Mouse (Mus musculus): ENCODE results near the gene Scimp.
"Not testable (repeated sequence)": the region's sequence is repeated elsewhere in the genome, so short reads cannot be mapped to it uniquely, and the experiment has no call there.

The Scimp gene

DNA sequence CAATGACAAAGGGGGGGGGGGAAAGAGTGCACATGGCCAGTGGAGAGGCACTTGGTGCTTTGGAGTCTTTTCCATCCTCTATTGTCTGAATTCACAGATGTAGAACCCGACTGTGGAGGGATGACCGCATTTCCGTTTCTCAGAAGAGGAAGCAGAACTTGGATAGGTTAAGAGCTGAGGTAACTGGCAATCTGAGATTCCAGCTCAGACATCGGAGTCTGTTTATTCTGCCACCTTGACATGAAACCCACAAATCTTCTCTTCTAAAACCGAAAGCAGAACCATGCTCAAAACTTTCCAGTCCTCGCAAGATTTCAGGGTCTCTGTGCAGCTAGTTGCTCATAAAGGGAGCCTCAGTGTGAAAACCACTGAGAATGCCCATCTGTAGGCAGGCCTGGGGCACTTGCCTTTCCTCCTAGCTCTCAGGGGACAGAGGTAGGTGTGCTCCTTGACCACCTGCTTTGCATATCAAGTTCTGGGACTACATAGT is 8.6 kb downstream of the Scimp start:
- Histone ChIP-seq H3K27me3 (ENCODE audit: control insufficient read depth, insufficient read depth, low read length, poor library complexity, severe bottlenecking) (no peaks in the 10 kb centered on the region), H3K36me3 (ENCODE audit: control insufficient read depth, insufficient read depth, low read length, poor library complexity, severe bottlenecking) (no peaks in the 10 kb centered on the region)
- peak; percentile 86 for DNase-seq (ENCODE audit: low read depth, low spot score)

DNA sequence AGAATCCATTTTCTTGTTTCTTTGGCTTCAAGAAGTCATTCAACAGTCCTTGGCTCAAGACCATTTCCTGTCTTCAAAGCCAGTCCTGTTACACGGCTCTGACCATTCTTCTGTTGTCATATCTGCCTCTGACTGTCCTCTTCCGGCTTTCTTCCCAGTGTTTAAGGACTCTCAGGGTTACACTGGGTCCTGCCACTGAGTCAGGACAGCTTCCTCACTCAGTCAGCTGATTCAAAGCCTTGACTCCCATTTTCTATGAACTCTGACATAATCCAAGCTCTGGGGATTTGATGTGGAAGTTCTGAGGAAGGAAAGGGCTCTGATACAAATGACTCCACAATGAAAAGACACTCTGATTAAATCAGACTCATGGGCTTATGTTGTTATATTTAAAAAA is 9.5 kb downstream of the Scimp start:
- DNase-seq (ENCODE audit: low read depth, low spot score): no peak
- H3K36me3 ChIP-seq (ENCODE audit: control insufficient read depth, insufficient read depth, low read length, poor library complexity, severe bottlenecking): no peaks in the 10 kb centered on the region
- no peaks in the 10 kb centered on the region for H3K27me3 ChIP-seq (ENCODE audit: control insufficient read depth, insufficient read depth, low read length, poor library complexity, severe bottlenecking)

DNA sequence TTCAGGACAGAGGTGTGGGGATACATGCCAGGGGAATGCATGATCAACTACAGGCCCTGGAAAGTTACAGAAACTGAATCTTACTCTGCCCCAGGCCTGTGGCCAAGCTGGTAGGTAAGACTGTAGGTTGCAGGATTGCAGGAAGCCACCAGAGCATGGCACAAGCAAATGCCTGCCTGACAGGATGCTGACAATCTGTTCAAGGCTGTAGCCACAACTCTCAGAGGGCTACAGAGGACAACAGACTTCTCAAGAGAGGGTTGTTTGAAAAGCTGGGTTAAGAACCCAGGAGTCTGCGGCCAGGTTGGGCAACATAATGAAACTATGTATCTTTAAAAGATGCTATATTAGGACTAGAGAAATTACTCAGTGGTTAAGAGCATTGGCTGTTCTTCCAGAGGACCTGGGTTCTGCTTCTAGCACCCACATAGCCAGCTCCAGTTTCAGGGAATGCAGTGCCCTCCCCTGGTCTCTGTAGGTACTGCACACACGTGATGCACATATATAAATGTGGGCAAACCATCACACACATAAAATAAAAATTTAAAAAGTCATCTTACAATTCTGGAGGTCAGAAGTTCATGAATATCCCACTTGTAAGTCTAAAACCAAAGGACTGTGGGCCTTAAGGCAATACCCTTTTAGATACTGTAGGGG is 10.1 kb downstream of the Scimp start:
- no peaks in the 10 kb centered on the region for H3K36me3 ChIP-seq (ENCODE audit: control insufficient read depth, insufficient read depth, low read length, poor library complexity, severe bottlenecking)
- peak; percentile 51 for DNase-seq (ENCODE audit: low read depth, low spot score)
- H3K27me3 ChIP-seq (ENCODE audit: control insufficient read depth, insufficient read depth, low read length, poor library complexity, severe bottlenecking): no peaks in the 10 kb centered on the region

DNA sequence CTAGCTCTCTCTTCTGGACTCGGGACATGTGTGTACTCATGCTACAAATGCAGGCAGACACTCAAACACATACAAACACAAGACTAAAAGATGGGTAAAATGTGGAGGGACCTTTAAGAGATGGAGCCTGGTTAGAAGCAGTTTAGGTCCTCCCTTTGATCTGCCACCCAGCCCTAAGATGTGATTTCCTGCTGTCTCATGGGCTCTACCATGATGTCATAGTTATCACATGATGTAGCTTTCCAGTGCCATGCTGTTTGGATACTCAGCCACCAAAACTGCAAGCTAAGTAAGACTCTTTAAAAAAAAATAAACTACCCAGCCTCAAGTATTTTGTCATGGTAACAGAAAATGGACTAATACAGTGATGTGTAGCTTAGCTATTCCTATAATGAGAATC is 20.0 kb downstream of the Scimp start:
- Histone ChIP-seq H3K27me3 (ENCODE audit: control insufficient read depth, insufficient read depth, low read length, poor library complexity, severe bottlenecking) (no peaks in the 10 kb centered on the region), H3K36me3 (ENCODE audit: control insufficient read depth, insufficient read depth, low read length, poor library complexity, severe bottlenecking) (peaks cover 4% of the 10 kb centered on the region; the same call in 1 of the 2 replicates)
- DNase-seq (ENCODE audit: low read depth, low spot score): peak; percentile 70

DNA sequence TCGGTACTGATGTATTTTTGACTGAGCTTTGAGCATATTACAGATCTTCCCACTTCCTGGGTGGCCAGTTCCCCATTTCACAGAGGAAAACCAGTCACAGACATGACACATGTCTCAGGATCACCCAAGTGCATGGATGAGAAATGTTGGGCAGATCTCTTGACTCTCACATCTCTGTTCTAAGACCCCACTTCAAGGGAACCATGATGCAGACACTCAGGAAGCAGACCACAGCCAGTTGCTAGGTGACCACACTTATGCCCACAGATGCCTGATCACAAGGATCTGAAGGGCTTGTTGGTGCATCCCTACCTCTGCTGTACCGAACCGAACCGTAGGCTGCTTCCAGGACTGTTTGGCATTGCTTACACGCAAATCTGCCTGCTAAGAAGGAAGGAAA is 20.7 kb downstream of the Scimp start:
- DNase-seq (ENCODE audit: low read depth, low spot score): no peak
- H3K36me3 ChIP-seq (ENCODE audit: control insufficient read depth, insufficient read depth, low read length, poor library complexity, severe bottlenecking): peaks cover 1% of the 10 kb centered on the region; the same call in 1 of the 2 replicates
- H3K27me3 ChIP-seq (ENCODE audit: control insufficient read depth, insufficient read depth, low read length, poor library complexity, severe bottlenecking): no peaks in the 10 kb centered on the region

DNA sequence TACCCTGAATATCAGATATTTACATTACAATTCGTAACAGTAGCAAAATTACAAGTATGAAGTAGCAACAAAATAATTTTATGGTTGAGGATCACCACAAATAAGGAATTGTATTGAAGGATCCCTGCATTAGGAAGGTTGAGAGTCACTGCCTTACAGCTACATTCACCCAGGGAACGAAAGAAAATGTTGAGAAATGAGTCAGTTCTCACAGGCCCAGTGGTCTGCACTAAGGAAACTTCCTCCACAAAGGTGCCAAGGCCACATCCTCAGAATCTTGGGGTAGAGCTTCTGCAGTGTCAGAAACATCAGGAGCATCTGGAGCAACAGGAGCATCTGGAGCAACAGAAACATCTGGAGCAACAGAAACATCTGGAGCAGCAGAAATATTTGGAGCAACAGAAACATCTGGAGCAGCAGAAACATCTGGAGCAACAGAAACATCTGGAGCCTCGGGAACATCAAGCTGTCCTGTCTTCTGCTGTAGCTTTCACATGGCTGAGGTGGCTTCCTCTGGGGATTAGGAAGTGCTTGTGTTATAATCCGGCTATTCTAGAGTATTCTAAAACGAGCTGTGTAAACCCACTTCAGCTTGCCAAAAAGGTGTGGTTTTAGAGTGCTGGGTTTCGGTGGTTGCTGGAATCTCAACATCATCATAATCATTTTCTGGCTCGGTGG is 21.4 kb downstream of the Scimp start:
- no peak for DNase-seq (ENCODE audit: low read depth, low spot score)
- no peaks in the 10 kb centered on the region for H3K27me3 ChIP-seq (ENCODE audit: control insufficient read depth, insufficient read depth, low read length, poor library complexity, severe bottlenecking)
- peaks cover 1% of the 10 kb centered on the region; the same call in 1 of the 2 replicates for H3K36me3 ChIP-seq (ENCODE audit: control insufficient read depth, insufficient read depth, low read length, poor library complexity, severe bottlenecking)

DNA sequence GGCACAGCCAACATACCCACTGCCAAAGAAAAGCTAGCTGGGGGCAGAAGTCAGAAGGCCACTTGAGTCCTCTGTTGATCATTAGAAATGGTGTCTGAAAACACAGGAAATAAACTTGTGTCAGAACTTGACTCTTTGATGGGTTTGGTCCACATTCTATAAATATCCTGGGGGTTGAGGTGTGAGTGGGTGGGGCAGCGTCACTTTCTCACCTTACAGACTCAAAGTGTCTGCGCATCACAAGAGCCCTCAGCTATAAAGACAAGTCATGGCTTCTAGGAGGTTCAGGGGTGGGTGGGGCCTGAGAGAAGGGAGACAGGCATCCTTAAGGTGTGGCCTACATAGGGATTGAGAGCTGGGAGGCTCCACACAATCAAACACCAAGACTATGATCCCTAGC is 22.0 kb downstream of the Scimp start:
- no peak for DNase-seq (ENCODE audit: low read depth, low spot score)
- Histone ChIP-seq H3K36me3 (ENCODE audit: control insufficient read depth, insufficient read depth, low read length, poor library complexity, severe bottlenecking) (peaks cover 1% of the 10 kb centered on the region; the same call in 1 of the 2 replicates), H3K27me3 (ENCODE audit: control insufficient read depth, insufficient read depth, low read length, poor library complexity, severe bottlenecking) (no peaks in the 10 kb centered on the region)

DNA sequence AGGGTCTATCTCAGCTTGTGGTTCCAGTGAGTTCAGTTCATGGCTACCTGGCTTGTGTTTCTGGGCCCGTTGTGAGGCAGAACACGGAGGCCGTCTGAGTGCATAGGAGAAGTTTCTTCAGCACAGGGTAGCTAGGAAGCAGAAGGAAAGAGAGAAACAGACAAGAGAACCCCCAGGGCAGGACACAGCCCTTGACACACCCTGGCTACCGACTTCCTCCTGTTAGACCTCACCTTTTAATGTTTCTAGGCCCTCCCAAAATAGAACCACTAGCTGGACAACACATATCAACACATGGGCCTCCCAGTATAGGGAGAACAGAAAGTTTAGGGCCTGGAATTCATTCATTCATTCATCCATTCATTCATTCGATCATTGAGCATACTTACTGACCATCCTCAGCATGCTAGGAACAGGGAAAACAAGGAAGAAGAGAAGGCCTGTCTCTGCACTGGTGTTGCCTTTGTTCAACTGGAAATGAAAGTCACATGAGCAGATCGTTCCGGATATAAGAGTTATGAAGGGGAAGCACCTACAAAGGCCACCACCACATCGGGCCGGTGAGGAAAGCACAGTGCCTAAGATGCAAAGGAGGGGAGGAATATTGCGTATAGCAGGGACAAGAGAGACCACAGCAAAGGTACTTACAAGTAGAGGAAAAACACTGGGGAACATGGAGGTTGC is 23.3 kb downstream of the Scimp start:
- no peaks in the 10 kb centered on the region for H3K27me3 ChIP-seq (ENCODE audit: control insufficient read depth, insufficient read depth, low read length, poor library complexity, severe bottlenecking)
- peaks cover 3% of the 10 kb centered on the region; the same call in 1 of the 2 replicates for H3K36me3 ChIP-seq (ENCODE audit: control insufficient read depth, insufficient read depth, low read length, poor library complexity, severe bottlenecking)
- DNase-seq (ENCODE audit: low read depth, low spot score): peak; percentile 78

DNA sequence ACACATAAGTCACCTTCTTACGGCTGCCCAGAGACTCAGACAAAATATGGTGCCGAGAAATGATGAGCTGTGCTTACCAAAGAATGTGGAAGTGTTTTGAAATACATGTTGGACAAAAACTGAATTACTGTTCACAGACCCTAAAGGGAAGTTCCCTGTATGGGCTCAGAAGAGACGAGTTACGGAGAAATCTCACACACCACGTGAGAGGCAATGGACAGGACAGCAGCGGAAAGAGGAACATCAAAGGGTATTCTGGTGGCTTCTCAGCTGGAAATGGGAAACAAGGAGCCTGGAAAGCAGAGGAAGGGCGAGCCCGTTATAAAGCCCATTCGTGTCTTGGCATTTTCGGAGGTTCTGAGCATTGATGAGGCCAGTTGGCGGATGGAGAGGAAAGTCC is 25.3 kb downstream of the Scimp start:
- Histone ChIP-seq H3K27me3 (ENCODE audit: control insufficient read depth, insufficient read depth, low read length, poor library complexity, severe bottlenecking) (no peaks in the 10 kb centered on the region), H3K36me3 (ENCODE audit: control insufficient read depth, insufficient read depth, low read length, poor library complexity, severe bottlenecking) (peaks cover 4% of the 10 kb centered on the region; the same call in 1 of the 2 replicates)
- DNase-seq (ENCODE audit: low read depth, low spot score): no peak

DNA sequence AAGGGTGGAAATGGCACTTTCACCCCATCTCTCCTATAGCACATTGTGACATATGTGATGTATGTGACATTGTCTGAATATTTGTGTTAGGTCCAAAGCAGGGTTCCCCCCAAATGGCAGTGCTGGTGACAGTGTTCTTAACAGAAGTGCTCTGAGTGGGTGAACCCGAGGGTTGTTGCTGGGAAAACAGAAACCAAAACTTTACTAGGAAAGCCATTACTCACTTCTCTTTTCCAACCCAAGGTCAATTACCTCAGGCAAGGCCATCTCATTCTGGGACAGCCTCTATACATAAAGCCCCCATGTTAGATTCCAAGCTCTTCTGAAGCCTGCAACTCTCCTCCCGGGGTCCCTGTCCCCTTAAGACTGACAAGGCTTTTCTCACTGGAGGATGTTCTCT is 26.5 kb downstream of the Scimp start:
- Histone ChIP-seq H3K27me3 (ENCODE audit: control insufficient read depth, insufficient read depth, low read length, poor library complexity, severe bottlenecking) (no peaks in the 10 kb centered on the region), H3K36me3 (ENCODE audit: control insufficient read depth, insufficient read depth, low read length, poor library complexity, severe bottlenecking) (peaks cover 4% of the 10 kb centered on the region; the same call in 1 of the 2 replicates)
- peak; percentile 50 for DNase-seq (ENCODE audit: low read depth, low spot score)

DNA sequence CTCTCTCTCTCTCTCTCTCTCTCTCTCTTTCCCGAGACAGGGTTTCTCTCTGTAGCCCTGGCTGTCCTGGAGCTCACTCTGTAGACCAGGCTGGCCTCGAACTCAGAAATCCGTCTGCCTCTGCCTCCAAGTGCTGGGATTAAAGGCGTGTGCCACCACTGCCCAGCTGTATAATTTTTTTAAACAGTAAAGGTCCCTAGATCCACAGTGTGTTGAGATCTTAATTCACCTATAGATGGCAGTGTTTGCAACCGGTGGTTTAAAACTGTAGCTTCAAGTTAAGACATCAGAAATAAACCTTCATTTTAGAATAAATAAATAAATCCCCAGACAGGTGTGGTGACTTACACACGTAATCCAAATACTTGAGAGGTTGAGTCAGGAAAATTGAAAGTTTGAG is 34.3 kb downstream of the Scimp start:
- H3K27me3 ChIP-seq (ENCODE audit: control insufficient read depth, insufficient read depth, low read length, poor library complexity, severe bottlenecking); H3K36me3 ChIP-seq (ENCODE audit: control insufficient read depth, insufficient read depth, low read length, poor library complexity, severe bottlenecking): not testable (repeated sequence)
- DNase-seq (ENCODE audit: low read depth, low spot score): peak; percentile 75

DNA sequence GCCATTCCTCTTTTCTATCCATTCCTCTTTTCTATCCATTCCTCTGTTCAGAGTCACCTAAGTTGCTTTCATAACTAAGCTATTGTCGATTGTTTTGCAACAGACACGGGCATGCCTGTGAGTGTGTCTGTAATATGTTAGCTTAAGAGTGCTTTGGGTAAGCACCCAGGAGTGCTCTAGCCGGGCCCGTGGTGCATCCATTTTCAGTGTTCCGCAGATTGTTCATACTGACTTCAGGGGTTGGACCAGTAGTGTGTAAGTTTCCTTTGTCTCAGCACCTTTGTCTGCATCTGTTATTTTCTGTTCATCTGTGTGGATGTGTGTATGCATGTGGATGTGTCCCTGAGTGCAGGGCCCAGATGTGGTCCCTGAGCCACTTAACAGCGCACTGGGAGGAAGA is 34.8 kb downstream of the Scimp start:
- no peaks in the 10 kb centered on the region for H3K27me3 ChIP-seq (ENCODE audit: control insufficient read depth, insufficient read depth, low read length, poor library complexity, severe bottlenecking)

DNA sequence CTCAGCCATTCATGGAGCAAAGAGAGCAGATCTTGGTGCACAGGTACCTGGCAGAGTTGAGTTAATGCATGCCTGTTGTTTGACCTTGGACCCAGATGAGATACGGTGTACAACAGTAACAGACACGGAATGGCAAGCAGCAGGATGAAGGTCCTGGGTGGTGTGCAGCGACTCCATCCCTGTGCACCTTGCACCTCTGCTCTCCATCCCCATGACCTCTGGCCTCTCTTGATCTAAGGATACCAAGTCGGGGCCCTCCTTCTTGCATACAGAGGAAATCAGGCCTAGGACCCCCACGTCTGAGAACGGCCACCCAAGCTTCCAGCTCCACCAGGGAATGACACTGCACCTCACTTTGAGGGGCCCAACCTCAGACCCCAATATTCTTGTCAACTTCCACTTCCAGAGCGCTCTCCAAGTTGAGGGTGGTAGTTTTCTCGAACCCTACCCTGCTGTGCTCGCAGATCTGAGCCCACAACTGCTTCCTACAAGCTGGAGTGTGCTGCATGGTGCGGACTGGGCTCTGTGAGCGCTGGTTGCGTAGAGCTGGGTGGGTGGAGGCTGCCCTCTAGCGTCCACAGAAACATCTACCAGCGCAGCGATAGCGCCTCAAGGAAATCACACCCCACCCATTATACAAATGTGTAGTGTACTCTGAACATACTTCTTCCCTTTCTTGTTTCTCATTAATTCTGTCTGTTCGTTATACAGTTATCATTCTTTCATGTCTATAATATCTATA is 35.4 kb downstream of the Scimp start:
- H3K36me3 ChIP-seq (ENCODE audit: control insufficient read depth, insufficient read depth, low read length, poor library complexity, severe bottlenecking): peaks cover 2% of the 10 kb centered on the region; the same call in 1 of the 2 replicates
- no peaks in the 10 kb centered on the region for H3K27me3 ChIP-seq (ENCODE audit: control insufficient read depth, insufficient read depth, low read length, poor library complexity, severe bottlenecking)
- DNase-seq (ENCODE audit: low read depth, low spot score): peak; percentile 91

More for the DNA sequence above, 34.8 kb downstream of the Scimp start:
- peaks cover 2% of the 10 kb centered on the region; the same call in 1 of the 2 replicates for H3K36me3 ChIP-seq (ENCODE audit: control insufficient read depth, insufficient read depth, low read length, poor library complexity, severe bottlenecking)
- DNase-seq (ENCODE audit: low read depth, low spot score): no peak

DNA sequence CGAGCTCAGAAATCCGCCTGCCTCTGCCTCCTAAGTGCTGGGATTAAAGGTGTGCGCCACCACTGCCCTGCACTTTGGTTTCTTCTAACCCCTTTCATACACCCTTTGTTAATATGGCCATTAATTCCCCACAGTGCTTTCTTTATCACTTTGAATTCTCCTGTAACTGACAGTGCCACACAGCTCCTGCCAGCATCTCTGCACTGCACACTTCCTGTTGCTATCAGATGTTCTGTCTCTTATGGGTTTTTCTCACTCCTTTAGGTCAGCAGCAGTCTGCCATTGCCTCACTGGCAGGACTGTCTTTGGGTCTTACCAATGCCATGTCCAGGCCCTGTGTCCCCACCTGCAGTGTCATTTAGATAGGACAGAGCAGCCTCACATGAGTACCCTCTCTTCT is 41.6 kb downstream of the Scimp start:
- Histone ChIP-seq H3K27me3 (ENCODE audit: control insufficient read depth, insufficient read depth, low read length, poor library complexity, severe bottlenecking) (no peaks in the 10 kb centered on the region), H3K36me3 (ENCODE audit: control insufficient read depth, insufficient read depth, low read length, poor library complexity, severe bottlenecking) (peaks cover 3% of the 10 kb centered on the region)
- no peak for DNase-seq (ENCODE audit: low read depth, low spot score)
